Mouse (Mus musculus): ENCODE measurements around the gene Gm5771. TPM values are rescaled to one million over a fixed set of nuclear protein-coding genes. Genes with fewer than 3 reads are reported as not detected.
"Not testable (repeated sequence)": the region's sequence is repeated elsewhere in the genome, so short reads cannot be mapped to it uniquely, and the experiment has no call there.

Gm5771 gene
- not detected in 2 replicates for polyA plus RNA-seq (2015; fragmentation: Nextera tagmentation; extraction: Ambion mirVana)

DNA sequence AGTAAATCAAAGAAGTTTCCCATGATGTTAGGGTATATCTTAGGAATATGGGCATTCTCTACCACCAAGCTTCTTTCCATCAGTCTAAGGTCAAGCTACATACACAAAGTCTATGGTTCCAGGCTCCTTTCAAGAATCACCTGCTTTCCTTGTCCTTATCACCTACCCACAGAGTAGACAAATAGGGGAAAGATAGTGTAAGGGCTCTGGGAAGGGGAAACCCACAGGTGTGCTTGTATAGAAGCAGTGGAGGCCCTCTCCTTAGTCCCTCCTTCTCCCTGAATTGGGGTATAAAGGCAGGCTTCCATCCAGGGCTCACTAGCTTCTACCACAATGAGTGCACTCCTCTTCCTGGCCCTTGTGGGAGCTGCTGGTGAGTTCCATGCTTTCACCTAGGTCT, at the start of gene Gm5771:
TSS of gene Gm5771 (plus strand) at position 301 of the 400 bp plus-strand sequence.
- H3K9me3 ChIP-seq (ENCODE audit: control insufficient read depth, low read length); H3K4me1 ChIP-seq (replicated peaks; ENCODE audit: control insufficient read depth, insufficient read depth, low read length); ATAC-seq (ENCODE audit: low read depth): not testable (repeated sequence)

DNA sequence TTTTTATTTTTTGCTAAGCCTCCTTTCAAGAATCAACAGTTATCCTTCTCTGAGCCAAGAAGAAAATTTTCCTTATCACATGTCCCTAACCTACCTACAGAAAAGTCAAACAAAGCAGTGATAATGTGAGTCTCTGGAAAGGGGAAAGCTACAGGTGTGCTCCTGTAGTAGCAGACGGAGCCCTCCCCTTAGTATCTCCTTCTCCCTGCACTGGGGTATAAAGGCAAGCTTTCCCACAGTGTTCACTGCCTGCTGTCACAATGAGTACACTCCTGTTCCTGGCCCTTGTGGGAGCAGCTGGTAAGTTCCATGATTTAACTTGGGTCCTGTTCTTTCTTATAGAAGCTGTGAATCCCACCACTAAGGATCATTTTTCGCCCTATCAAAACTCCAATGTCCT, 38.2 kb upstream of the Gm5771 start, which contains the start of gene Try10:
TSS of gene Try10 (plus strand) at position 174 of the 400 bp plus-strand sequence.
- H3K27ac ChIP-seq (ENCODE audit: low read length): no peak within 1 kb of the TSS
- H3K4me1 ChIP-seq (replicated peaks; ENCODE audit: control insufficient read depth, insufficient read depth, low read length): no peaks in the 10 kb centered on the region
- no peak within 1 kb of the TSS for H3K4me3 ChIP-seq (ENCODE audit: low read length)
- H3K27me3 ChIP-seq (ENCODE audit: control insufficient read depth, insufficient read depth, low read depth, low read length): no peaks in the 10 kb centered on the region
- no peak within 1 kb of the TSS for H3K4me2 ChIP-seq (ENCODE audit: low read depth, low read length)
- 64% methylated on average over 2 of the region's 2 CpGs for WGBS
- H3K36me3 ChIP-seq (ENCODE audit: control insufficient read depth, insufficient read depth, low read length): no peaks in the 10 kb centered on the region
- no peaks in the 10 kb centered on the region for H3K9me3 ChIP-seq (ENCODE audit: control insufficient read depth, low read length)
- H3K9ac ChIP-seq (ENCODE audit: low read length): no peak within 1 kb of the TSS
- no peak for ATAC-seq (ENCODE audit: low read depth)

More for the DNA sequence above, at the start of gene Gm5771:
- not testable (repeated sequence) for H3K27ac ChIP-seq (ENCODE audit: low read length); H3K4me3 ChIP-seq (ENCODE audit: low read length); H3K9ac ChIP-seq (ENCODE audit: low read length); H3K36me3 ChIP-seq (ENCODE audit: control insufficient read depth, insufficient read depth, low read length); H3K27me3 ChIP-seq (ENCODE audit: control insufficient read depth, insufficient read depth, low read depth, low read length); H3K4me2 ChIP-seq (ENCODE audit: low read depth, low read length)

DNA sequence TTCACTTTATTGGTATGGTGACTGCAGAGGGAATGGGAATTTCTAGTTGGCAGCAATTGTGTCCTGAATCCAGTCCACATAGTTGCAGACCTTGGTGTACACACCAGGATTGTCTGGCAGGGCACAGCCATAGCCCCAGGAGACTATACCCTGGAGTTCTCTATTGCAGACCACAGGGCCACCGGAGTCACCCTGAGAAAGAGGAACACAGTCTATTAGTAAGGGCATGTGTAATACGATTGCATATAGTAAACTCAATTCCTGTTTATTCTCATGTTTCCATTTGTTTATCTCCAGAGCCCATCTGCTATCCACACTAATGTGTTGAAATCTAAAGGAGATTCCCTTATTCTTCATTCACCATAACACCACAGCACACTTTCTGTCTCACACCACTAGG, 18.4 kb upstream of the Gm5771 start:
- ATAC-seq (ENCODE audit: low read depth); H3K36me3 ChIP-seq (ENCODE audit: control insufficient read depth, insufficient read depth, low read length); H3K9me3 ChIP-seq (ENCODE audit: control insufficient read depth, low read length); H3K4me1 ChIP-seq (replicated peaks; ENCODE audit: control insufficient read depth, insufficient read depth, low read length); H3K4me3 ChIP-seq (ENCODE audit: low read length); H3K27me3 ChIP-seq (ENCODE audit: control insufficient read depth, insufficient read depth, low read depth, low read length); H3K4me2 ChIP-seq (ENCODE audit: low read depth, low read length); H3K27ac ChIP-seq (ENCODE audit: low read length); H3K9ac ChIP-seq (ENCODE audit: low read length): not testable (repeated sequence)
- 67% methylated on average over 1 of the region's 2 CpGs for WGBS

DNA sequence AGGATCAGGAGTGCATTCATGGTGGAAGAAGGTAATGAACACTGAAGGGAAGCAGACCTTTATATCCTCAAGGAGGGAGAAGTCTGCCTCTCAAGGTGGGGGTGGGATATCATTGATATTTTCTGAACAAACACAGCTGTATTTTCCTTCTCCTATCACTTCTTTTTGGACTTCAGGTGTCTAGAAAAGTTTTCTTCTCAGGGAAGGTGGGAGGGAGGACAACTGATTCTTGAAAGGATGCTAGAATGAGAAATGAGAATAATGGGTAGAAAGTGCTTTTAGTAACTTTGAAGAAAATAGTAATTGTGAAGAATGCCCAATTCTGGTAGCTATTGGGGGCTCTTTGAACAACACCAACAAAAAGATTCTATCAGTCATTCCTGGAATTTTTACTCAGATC, 14.6 kb upstream of the Gm5771 start, which contains the start of gene Prss3:
TSS of gene Prss3 (minus strand) at position 101 of the 400 bp plus-strand sequence.
- H3K27me3 ChIP-seq (ENCODE audit: control insufficient read depth, insufficient read depth, low read depth, low read length); H3K9ac ChIP-seq (ENCODE audit: low read length); H3K4me2 ChIP-seq (ENCODE audit: low read depth, low read length); H3K4me3 ChIP-seq (ENCODE audit: low read length); ATAC-seq (ENCODE audit: low read depth); H3K27ac ChIP-seq (ENCODE audit: low read length); H3K36me3 ChIP-seq (ENCODE audit: control insufficient read depth, insufficient read depth, low read length); H3K4me1 ChIP-seq (replicated peaks; ENCODE audit: control insufficient read depth, insufficient read depth, low read length); H3K9me3 ChIP-seq (ENCODE audit: control insufficient read depth, low read length): not testable (repeated sequence)

DNA sequence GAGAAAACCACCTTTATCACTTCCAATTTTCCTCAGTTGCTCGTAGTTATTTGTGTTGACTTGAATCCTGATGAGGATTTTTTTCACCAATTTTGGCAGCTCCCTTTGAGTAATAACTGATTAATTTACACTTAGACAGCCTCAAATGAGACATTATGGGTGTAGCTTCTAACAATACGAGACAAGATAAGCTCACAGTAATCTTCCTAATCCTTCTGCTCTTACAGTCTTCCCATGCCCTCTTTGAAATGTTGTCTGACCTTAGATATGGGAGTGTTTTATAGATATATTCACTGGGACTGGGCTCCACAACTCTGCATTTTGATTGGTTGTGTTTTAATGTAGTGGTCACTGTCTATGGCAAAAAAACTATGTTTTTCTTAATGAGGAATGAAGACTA, 5.4 kb upstream of the Gm5771 start:
- Histone ChIP-seq H3K4me1 (replicated peaks; ENCODE audit: control insufficient read depth, insufficient read depth, low read length) (no peaks in the 10 kb centered on the region), H3K9me3 (ENCODE audit: control insufficient read depth, low read length) (no peaks in the 10 kb centered on the region), H3K9ac (ENCODE audit: low read length) (no peak overlapping the region), H3K4me3 (ENCODE audit: low read length) (no peak overlapping the region), H3K4me2 (ENCODE audit: low read depth, low read length) (no peak overlapping the region), H3K36me3 (ENCODE audit: control insufficient read depth, insufficient read depth, low read length) (no peaks in the 10 kb centered on the region), H3K27me3 (ENCODE audit: control insufficient read depth, insufficient read depth, low read depth, low read length) (no peaks in the 10 kb centered on the region), H3K27ac (ENCODE audit: low read length) (no peak overlapping the region)
- 65% methylated on average over 2 of the region's 2 CpGs for WGBS
- no peak for ATAC-seq (ENCODE audit: low read depth)

DNA sequence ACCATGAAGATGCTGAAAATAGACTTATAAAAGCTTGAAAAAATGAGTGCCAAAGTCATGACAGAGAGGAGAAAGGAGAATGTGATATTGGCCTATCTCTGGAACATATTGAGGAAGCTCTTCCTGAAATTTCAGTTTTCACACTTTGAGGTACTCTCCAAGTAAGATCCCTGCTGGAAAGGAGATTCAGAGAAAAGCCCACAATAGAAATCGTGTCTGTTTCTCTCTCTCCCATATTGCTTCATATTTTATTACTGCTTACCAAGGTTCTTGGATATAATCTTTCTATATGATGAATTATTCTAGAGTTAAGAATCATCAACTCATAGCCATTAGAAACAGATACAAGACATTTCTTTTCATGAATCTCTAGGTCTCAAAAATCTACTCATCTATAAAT, 516 bp upstream of the Gm5771 start:
- not testable (repeated sequence) for H3K27ac ChIP-seq (ENCODE audit: low read length); ATAC-seq (ENCODE audit: low read depth); H3K4me1 ChIP-seq (replicated peaks; ENCODE audit: control insufficient read depth, insufficient read depth, low read length); H3K9me3 ChIP-seq (ENCODE audit: control insufficient read depth, low read length); H3K4me3 ChIP-seq (ENCODE audit: low read length); H3K27me3 ChIP-seq (ENCODE audit: control insufficient read depth, insufficient read depth, low read depth, low read length); H3K36me3 ChIP-seq (ENCODE audit: control insufficient read depth, insufficient read depth, low read length); H3K9ac ChIP-seq (ENCODE audit: low read length); H3K4me2 ChIP-seq (ENCODE audit: low read depth, low read length)
- WGBS: 48% methylated on average over 1 of the region's 1 CpGs

DNA sequence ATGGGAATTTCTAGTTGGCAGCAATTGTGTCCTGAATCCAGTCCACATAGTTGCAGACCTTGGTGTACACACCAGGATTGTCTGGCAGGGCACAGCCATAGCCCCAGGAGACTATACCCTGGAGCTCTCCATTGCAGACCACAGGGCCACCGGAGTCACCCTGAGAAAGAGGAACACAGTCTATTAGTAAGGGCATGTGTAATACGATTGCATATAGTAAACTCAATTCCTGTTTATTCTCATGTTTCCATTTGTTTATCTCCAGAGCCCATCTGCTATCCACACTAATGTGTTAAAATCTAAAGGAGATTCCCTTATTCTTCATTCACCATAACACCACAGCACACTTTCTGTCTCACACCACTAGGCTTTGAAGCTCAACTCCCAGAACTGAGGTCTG, 50.1 kb downstream of the Gm5771 start:
- H3K4me3 ChIP-seq (ENCODE audit: low read length); H3K27me3 ChIP-seq (ENCODE audit: control insufficient read depth, insufficient read depth, low read depth, low read length); ATAC-seq (ENCODE audit: low read depth); H3K4me1 ChIP-seq (replicated peaks; ENCODE audit: control insufficient read depth, insufficient read depth, low read length); H3K27ac ChIP-seq (ENCODE audit: low read length); H3K9me3 ChIP-seq (ENCODE audit: control insufficient read depth, low read length); H3K4me2 ChIP-seq (ENCODE audit: low read depth, low read length); H3K9ac ChIP-seq (ENCODE audit: low read length); H3K36me3 ChIP-seq (ENCODE audit: control insufficient read depth, insufficient read depth, low read length): not testable (repeated sequence)
- 89% methylated on average over 1 of the region's 2 CpGs for WGBS

DNA sequence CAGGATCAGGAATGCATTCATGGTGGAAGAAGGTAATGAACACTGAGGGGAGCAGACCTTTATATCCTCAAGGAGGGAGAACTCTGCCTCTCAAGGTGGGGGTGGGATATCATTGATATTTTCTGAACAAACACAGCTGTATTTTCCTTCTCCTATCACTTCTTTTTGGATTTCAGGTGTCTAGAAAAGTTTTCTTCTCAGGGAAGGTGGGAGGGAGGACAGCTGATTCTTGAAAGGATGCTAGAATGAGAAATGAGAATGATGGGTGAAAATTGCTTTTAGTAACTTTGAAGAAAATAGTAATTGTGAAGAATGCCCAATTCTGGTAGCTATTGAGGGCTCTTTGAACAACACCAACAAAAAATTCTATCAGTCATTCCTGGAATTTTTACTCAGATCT, 53.9 kb downstream of the Gm5771 start, which contains the start of gene Gm10334:
TSS of gene Gm10334 (minus strand) at position 101 of the 400 bp plus-strand sequence.
- H3K9me3 ChIP-seq (ENCODE audit: control insufficient read depth, low read length); H3K27me3 ChIP-seq (ENCODE audit: control insufficient read depth, insufficient read depth, low read depth, low read length): not testable (repeated sequence)

More for the DNA sequence above, 53.9 kb downstream of the Gm5771 start, which contains the start of gene Gm10334:
- H3K9ac ChIP-seq (ENCODE audit: low read length); H3K27ac ChIP-seq (ENCODE audit: low read length); H3K36me3 ChIP-seq (ENCODE audit: control insufficient read depth, insufficient read depth, low read length); H3K4me1 ChIP-seq (replicated peaks; ENCODE audit: control insufficient read depth, insufficient read depth, low read length); H3K4me3 ChIP-seq (ENCODE audit: low read length); H3K4me2 ChIP-seq (ENCODE audit: low read depth, low read length); ATAC-seq (ENCODE audit: low read depth): not testable (repeated sequence)
